Mouse (Mus musculus) hindbrain, embryonic 10.5 days (tissue): Measurements from ENCODE around the gene Agpat4. TPM values are rescaled to one million over a fixed set of nuclear protein-coding genes. Genes with fewer than 3 reads are reported as not detected.
"Not testable (repeated sequence)": the region's sequence is repeated elsewhere in the genome, so short reads cannot be mapped to it uniquely, and the experiment has no call there.

Source experiments
- DNase-seq: peaks from one replicate; pipeline ENCODE4 v3.0.0-alpha.2; 2017; ENCODE audit warnings: low spot score
- H3K27ac ChIP-seq: fragments of 300-500 bp; sonication (generic); 2 replicates; pipeline ENCODE4 v1.5.1; 2016; ENCODE audit warnings: mild to moderate bottlenecking, moderate library complexity
- H3K27me3 ChIP-seq: fragments of 300-500 bp; sonication (generic); 2 replicates; pipeline ENCODE4 v1.6.1; 2016; ENCODE audit warnings: mild to moderate bottlenecking; ENCODE audit not compliant: poor library complexity, insufficient read depth, severe bottlenecking
- H3K36me3 ChIP-seq: fragments of 300-500 bp; sonication (generic); 2 replicates; pipeline ENCODE4 v1.6.1; 2016; ENCODE audit warnings: mild to moderate bottlenecking, moderate library complexity
- H3K4me1 ChIP-seq: fragments of 300-500 bp; sonication (generic); replicated peaks from 2 replicates; pipeline ENCODE4 v1.6.1; 2016; ENCODE audit warnings: mild to moderate bottlenecking
- H3K4me3 ChIP-seq: fragments of 300-500 bp; sonication (generic); 2 replicates; pipeline ENCODE4 v1.5.1; 2016; ENCODE audit warnings: mild to moderate bottlenecking, moderate library complexity
- H3K9me3 ChIP-seq: fragments of 300-500 bp; sonication (generic); 2 replicates; pipeline ENCODE4 v1.6.1; 2016; ENCODE audit warnings: mild to moderate bottlenecking, moderate library complexity
- WGBS: fragments of 180-500 bp; shearing (Covaris S2); methylation state at CpG from one replicate; pipeline ENCODE4 v1.1.7; 2016; 5-methylcytosine and 5-hydroxymethylcytosine counted together
- polyA plus RNA-seq: library from polyadenylated mRNA; unstranded; fragments of >200 nt; fragmentation: Nextera tagmentation; extraction: Ambion mirVana; gene quantifications from 2 replicates; pipeline ENCODE4 v1.2.1, GENCODE M21; 2016

Gene Agpat4
- polyA plus RNA-seq, 1 experiment from 2014 or later: 44.4 TPM

DNA sequence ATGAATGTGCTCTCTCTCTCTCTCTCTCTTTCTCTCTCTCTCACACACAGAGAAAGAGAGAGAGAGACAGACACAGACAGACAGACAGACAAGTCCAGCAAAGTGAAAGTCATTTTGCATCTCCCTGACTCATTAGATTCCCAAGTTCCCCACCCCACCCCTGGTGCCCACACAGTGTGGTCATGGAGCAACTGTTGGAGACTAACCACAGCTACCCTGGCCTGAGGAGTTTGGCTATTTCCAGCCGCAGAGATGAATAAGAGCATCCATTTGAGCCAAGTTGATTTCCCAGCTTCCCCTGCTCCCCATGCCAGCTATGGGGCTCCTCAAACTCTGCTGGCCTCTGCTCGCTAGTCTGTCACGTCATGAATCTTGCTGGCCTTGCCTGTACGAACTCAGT is 91.0 kb downstream of the Agpat4 start:
- Histone ChIP-seq H3K9me3 (no peaks in the 10 kb centered on the region), H3K27me3 (no peaks in the 10 kb centered on the region), H3K36me3 (peaks cover 53% of the 10 kb centered on the region), H3K4me1 (peaks cover 35% of the 10 kb centered on the region), H3K4me3 (no peak overlapping the region), H3K27ac (no peak overlapping the region)
- WGBS: 88% methylated on average over 4 of the region's 4 CpGs
- DNase-seq: no peak

DNA sequence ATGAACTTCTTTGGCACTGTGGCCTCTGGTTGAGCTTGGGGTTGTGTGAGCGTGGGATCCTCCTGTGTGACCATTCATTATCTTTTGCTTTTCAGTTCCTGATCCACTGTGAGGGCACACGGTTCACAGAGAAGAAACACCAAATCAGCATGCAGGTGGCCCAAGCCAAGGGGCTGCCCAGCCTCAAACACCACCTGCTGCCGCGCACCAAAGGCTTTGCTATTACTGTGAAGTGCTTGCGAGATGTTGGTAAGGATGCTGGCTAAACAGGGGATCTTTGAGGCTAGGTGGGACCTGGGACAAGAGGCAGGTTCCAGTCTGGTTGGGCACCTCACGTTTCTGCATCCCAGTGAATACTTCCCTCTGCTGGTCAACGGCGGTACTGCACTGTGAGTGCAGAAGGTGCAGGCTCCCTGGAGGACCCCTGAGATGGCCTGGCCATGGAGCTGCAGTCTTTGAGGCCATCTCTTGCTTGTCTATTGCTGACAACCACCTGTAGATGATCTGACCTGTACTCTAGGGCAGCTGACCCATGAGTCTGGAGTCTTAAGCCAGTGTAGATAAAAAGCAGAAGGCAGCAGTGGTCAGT is 92.1 kb downstream of the Agpat4 start:
- H3K36me3 ChIP-seq: peaks cover 65% of the 10 kb centered on the region

DNA sequence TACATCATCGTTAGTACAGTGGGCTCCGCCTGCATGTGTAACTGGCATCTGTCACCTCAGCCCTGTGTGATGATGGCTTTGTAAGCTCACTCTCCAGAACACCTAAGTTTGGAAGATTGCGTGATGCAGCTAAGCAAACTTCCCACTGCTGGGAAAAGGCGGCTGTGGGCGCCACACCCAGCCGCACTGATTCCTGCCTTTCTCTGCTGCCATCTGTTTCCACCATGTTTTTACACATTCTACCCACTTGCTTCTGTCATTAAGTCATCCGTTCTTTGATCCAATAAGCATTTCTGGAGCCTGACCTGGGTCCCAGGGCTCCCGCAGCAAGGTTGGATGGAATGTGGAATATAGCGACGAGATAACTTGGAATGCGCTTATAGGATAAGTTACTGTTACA is 93.4 kb downstream of the Agpat4 start:
- WGBS: 95% methylated on average over 11 of the region's 11 CpGs
- H3K4me3 ChIP-seq: no peak overlapping the region

More for the DNA sequence above, 92.1 kb downstream of the Agpat4 start:
- no peak overlapping the region for H3K4me3 ChIP-seq
- H3K4me1 ChIP-seq: peaks cover 24% of the 10 kb centered on the region
- H3K27ac ChIP-seq: peak overlapping the region; percentile 35; the same call in 1 of the 2 replicates
- no peaks in the 10 kb centered on the region for H3K27me3 ChIP-seq
- 36% methylated on average over 8 of the region's 8 CpGs for WGBS
- DNase-seq: peak; percentile 85
- no peaks in the 10 kb centered on the region for H3K9me3 ChIP-seq

DNA sequence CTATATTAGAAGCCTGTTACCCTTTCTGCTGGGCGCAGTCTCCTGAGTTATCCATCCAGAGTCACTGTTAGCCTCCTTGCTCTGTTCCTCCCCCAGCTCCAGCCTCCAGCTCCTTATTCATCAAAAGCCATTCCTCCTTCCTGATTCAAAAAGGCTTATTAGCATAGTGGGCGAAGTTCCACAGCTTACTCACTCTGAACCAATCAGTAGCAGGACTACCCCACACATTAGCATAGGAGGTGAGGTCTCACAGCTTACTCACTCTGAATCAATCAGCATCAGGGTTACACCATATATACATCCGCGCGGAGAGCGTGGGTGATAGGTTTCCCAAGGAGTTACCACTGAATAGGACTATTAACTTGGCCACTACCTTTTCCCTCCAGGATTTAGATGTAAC is 93.8 kb downstream of the Agpat4 start:
- H3K9me3 ChIP-seq: no peaks in the 10 kb centered on the region
- no peak for DNase-seq
- no peak overlapping the region for H3K27ac ChIP-seq
- no peaks in the 10 kb centered on the region for H3K27me3 ChIP-seq
- H3K36me3 ChIP-seq: peaks cover 82% of the 10 kb centered on the region
- H3K4me3 ChIP-seq: no peak overlapping the region
- H3K4me1 ChIP-seq: peaks cover 8% of the 10 kb centered on the region; the same call in 1 of the 2 replicates
- WGBS: 89% methylated on average over 6 of the region's 6 CpGs

More for the DNA sequence above, 93.4 kb downstream of the Agpat4 start:
- H3K36me3 ChIP-seq: peaks cover 77% of the 10 kb centered on the region
- DNase-seq: no peak
- H3K4me1 ChIP-seq: peaks cover 13% of the 10 kb centered on the region; the same call in 1 of the 2 replicates
- H3K27ac ChIP-seq: no peak overlapping the region
- no peaks in the 10 kb centered on the region for H3K27me3 ChIP-seq
- H3K9me3 ChIP-seq: no peaks in the 10 kb centered on the region

DNA sequence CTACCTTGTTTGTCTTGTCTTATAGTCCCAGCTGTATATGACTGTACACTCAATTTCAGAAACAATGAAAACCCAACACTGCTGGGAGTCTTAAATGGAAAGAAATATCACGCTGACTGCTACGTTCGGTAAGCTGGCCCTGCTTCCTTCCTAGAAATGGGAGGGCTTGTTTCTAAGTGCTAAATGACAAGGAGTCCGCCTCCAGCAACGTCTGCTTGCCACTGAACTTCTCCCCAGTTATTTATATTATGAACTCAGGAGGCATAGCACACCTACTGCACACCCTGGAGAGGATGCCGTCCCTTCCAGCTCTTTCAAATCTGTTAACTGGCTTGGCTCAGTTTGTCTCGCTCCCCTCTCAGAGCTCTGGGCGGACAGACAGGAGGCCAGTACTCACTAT is 94.9 kb downstream of the Agpat4 start:
- Histone ChIP-seq H3K9me3 (no peaks in the 10 kb centered on the region), H3K27me3 (no peaks in the 10 kb centered on the region), H3K4me1 (peaks cover 2% of the 10 kb centered on the region), H3K36me3 (peaks cover 92% of the 10 kb centered on the region), H3K4me3 (no peak overlapping the region), H3K27ac (no peak overlapping the region)
- DNase-seq: no peak
- WGBS: 94% methylated on average over 8 of the region's 8 CpGs

DNA sequence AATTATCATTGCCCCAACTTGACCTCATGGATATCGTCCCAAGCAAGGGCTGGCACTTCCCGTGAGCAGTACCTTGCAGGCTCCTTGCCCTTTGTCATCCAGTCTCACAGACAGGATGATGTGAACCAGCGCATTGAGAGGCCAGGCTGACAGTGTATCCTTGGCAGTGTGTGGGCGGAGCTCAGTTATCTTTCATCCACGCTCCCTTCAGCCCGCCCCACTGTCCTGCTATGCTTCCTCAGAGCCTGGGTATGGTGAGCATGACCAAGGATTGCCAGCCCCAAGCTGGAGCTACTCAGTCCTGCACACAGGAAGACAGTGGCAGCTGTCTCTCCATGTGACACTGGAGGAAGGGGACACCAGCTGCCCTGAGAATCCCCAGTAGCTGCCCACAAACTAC is 97.7 kb downstream of the Agpat4 start:
- Histone ChIP-seq H3K27ac (no peak overlapping the region), H3K4me3 (no peak overlapping the region), H3K9me3 (no peaks in the 10 kb centered on the region), H3K4me1 (peaks cover 10% of the 10 kb centered on the region), H3K27me3 (no peaks in the 10 kb centered on the region), H3K36me3 (peaks cover 100% of the 10 kb centered on the region)
- WGBS: 85% methylated on average over 6 of the region's 6 CpGs
- no peak for DNase-seq

DNA sequence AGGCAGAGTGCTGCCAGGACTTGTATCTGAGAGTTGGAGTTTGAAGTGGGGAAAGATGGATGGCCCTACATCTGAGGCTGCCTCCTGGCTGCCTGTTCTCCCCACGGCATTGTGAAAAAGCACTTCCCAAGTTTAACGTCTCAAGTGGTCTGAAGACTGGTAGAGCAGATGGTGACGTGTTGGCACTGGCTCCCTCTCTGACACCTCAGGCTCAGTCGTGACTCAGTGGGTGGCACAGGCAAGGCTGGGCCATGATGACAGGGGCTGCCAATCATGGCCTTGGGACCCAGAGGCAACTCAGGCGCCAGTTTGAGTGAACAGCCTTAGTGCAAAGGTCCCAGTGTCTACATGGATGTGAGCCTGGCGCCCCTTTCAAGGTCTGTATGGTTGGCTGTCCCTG is 103.4 kb downstream of the Agpat4 start:
- Histone ChIP-seq H3K4me1 (peaks cover 15% of the 10 kb centered on the region), H3K27me3 (no peaks in the 10 kb centered on the region), H3K4me3 (no peak overlapping the region), H3K27ac (no peak overlapping the region), H3K9me3 (no peaks in the 10 kb centered on the region), H3K36me3 (peaks cover 86% of the 10 kb centered on the region)
- no peak for DNase-seq
- 81% methylated on average over 6 of the region's 6 CpGs for WGBS

DNA sequence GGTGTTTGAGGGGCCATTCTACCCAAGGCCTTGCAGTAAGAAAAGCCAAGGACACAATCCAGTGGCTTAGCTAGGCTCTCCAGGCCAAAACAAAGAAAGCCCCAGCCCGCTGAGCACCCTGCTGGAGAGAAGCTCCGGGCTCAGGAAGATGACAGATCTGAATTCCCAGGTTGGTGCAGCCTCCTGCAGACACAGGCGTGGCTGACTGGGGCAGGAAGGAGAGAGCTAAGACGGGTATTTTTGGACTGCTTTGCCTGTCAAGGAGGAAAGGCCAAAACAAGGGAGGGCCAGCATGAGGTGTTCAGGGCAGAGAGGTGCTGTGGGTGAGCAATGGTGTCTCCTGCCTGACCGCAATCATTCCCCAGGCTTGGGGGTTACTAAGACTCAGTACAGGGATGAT is 105.2 kb downstream of the Agpat4 start:
- Histone ChIP-seq H3K36me3 (peaks cover 86% of the 10 kb centered on the region), H3K9me3 (no peaks in the 10 kb centered on the region), H3K27ac (no peak overlapping the region), H3K4me1 (peaks cover 11% of the 10 kb centered on the region), H3K27me3 (no peaks in the 10 kb centered on the region), H3K4me3 (no peak overlapping the region)
- 39% methylated on average over 5 of the region's 5 CpGs for WGBS
- no peak for DNase-seq

DNA sequence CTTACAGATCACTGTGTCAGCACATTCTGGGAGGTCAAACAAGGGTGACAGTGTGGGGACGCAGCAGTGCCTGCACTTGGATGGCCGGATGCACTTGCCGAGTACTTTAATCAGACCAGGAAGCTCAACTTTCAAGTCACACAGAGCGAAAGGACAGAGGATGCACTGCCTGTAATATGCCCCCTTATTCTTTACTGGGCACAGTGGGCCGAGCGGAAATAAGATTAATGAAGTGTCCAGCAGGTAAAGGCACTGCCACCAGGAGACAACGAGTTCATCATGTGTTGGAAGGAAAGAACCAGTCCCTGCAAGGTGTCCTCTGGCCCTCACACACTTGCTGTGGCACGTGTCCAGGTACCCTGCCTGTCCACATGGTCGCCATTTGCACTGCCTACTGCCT is 105.6 kb downstream of the Agpat4 start:
- WGBS: 85% methylated on average over 9 of the region's 9 CpGs
- Histone ChIP-seq H3K36me3 (peaks cover 86% of the 10 kb centered on the region), H3K4me3 (no peak overlapping the region), H3K27ac (no peak overlapping the region), H3K4me1 (peaks cover 6% of the 10 kb centered on the region; the same call in 1 of the 2 replicates), H3K27me3 (no peaks in the 10 kb centered on the region), H3K9me3 (no peaks in the 10 kb centered on the region)
- no peak for DNase-seq

DNA sequence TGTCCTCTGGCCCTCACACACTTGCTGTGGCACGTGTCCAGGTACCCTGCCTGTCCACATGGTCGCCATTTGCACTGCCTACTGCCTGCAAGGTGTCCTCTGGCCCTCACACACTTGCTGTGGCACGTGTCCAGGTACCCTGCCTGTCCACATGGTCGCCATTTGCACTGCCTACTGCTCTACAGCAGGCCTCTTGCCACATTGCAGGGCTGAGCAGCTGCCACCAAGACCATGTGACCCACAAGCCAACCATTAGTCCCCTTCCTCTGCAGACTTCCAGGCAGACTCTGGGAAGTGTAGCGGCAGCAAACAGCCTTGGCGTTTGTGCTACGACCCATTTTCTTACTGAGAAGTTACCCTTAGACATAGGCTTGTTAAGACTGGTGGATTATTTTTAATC is 106.0 kb downstream of the Agpat4 start:
- H3K4me1 ChIP-seq, H3K9me3 ChIP-seq, DNase-seq, H3K4me3 ChIP-seq, H3K27me3 ChIP-seq, H3K27ac ChIP-seq: not testable (repeated sequence)
- WGBS: 91% methylated on average over 7 of the region's 7 CpGs
- peaks cover 86% of the 10 kb centered on the region for H3K36me3 ChIP-seq

DNA sequence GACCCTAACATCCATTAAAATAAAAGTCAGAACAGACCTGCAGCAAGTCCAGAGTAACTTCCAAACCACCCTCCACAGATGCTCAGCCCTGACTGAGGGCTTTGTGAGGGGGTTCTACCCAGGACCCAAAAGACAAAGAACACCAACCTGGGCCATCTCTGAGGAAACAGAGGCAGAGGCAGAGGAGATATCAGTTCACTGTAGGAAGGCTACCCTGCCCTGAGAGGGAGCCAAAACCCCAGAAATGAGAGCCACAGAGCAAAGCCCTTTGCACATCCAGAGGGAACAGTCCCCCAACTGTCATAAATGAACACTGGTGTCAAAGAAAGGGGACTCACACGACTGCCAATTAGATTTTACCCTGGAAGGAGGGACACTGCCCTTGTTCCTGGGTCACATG is 106.7 kb downstream of the Agpat4 start:
- Histone ChIP-seq H3K27ac (no peak overlapping the region), H3K4me1 (peaks cover 5% of the 10 kb centered on the region; the same call in 1 of the 2 replicates), H3K9me3 (no peaks in the 10 kb centered on the region), H3K36me3 (peaks cover 86% of the 10 kb centered on the region), H3K27me3 (no peaks in the 10 kb centered on the region), H3K4me3 (no peak overlapping the region)
- no peak for DNase-seq
- WGBS: 64% methylated on average over 1 of the region's 1 CpGs

DNA sequence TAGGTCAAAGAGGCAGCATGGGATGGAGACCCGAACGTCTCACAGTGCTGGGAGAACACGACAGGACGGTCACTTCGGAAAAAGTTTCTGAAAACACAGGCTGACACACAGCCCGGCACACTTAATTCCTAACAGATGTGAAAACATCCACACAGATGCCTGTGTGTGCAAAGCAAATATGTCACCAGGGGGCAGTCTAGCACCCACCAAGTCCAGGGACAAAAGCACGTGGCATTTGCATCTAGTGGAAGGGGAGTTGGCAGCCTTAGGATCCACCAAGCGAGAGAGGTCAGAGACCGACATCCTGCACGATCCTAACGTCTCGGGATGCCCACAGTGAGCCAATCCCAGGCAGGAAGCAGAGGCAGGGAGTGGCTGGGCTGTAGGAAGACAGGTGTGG is 108.0 kb downstream of the Agpat4 start:
- DNase-seq: peak; percentile 57
- Histone ChIP-seq H3K4me3 (no peak overlapping the region), H3K27ac (no peak overlapping the region), H3K36me3 (peaks cover 86% of the 10 kb centered on the region), H3K9me3 (no peaks in the 10 kb centered on the region), H3K27me3 (no peaks in the 10 kb centered on the region), H3K4me1 (peaks cover 5% of the 10 kb centered on the region; the same call in 1 of the 2 replicates)
- WGBS: 57% methylated on average over 12 of the region's 12 CpGs

DNA sequence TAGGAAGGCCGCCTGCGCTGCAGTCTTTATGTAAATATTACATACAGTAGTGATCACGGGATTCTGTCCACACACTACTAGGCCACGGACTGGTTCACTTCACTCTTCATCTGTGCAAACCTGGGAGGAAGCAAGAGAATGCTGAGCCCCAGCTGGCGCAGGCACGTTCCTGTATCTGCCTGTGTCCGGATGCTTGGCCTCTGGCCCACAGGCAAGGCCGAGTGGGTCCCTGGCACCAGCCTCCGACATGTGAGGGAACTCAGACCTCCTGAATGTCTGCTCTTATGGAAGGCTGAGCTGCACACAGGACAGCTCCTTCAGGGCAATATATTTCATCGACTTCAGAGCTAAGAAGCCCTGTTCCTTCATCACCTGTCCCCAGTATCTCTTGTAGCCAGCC is 109.5 kb downstream of the Agpat4 start:
- no peak for DNase-seq
- H3K4me1 ChIP-seq: peaks cover 5% of the 10 kb centered on the region; the same call in 1 of the 2 replicates
- H3K9me3 ChIP-seq: no peaks in the 10 kb centered on the region
- peaks cover 86% of the 10 kb centered on the region for H3K36me3 ChIP-seq
- H3K4me3 ChIP-seq: no peak overlapping the region
- no peaks in the 10 kb centered on the region for H3K27me3 ChIP-seq
- 92% methylated on average over 10 of the region's 10 CpGs for WGBS
- no peak overlapping the region for H3K27ac ChIP-seq

DNA sequence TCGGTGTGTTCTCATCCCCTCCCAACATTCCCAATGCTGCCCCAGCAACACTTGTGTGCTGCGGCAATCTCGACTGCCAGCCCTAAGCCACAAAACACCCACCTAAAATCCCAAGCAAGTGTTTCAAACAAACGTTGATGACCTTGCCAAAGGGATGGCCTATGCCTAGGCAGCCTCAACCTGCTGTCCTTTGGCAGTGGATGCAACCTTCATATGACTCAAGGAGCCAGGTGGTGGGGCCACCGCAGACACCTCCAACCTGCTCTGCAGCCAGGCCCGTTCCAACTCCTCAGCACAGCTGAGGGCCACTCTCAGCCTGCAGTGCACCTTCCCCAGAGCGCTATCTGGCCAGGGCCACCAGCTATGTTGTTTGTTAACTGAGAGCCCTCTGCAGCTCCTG is 110.0 kb downstream of the Agpat4 start:
- Histone ChIP-seq H3K4me1 (peaks cover 5% of the 10 kb centered on the region; the same call in 1 of the 2 replicates), H3K36me3 (peaks cover 87% of the 10 kb centered on the region), H3K27ac (no peak overlapping the region), H3K9me3 (no peaks in the 10 kb centered on the region), H3K27me3 (no peaks in the 10 kb centered on the region), H3K4me3 (no peak overlapping the region)
- DNase-seq: no peak
- WGBS: 96% methylated on average over 7 of the region's 7 CpGs
